9 mouse cellular contexts compared by ENCODE assay signal in genomic region chr7:105527306-105527937, GRCm38 (mm10). TPM values are rescaled to one million over a fixed set of nuclear protein-coding genes. Genes with fewer than 3 reads are reported as not detected.
DNase-seq lines count a peak whose midpoint lies in the region; ATAC-seq and TF ChIP-seq lines count a peak whose summit lies in the region.
"Had no signal": no experiment of that assay in that cellular context is flagged by ENCODE, and none has a peak within 500 bp of the region (broad histone marks: within the 10 kb centered on the region; RNA-seq: fewer than 3 reads in every experiment).

No protein-coding gene starts in this region.

- H3K27me3 ChIP-seq in liver, adult 2 months (ENCODE audit: control insufficient read depth, insufficient read depth, low read length) = no peaks in the 10 kb centered on the region
- H3K27me3 ChIP-seq in forebrain, embryonic 15.5 days = no peaks in the 10 kb centered on the region
- H3K27me3 ChIP-seq: liver, embryonic 15.5 days had no signal

- H3K4me2 ChIP-seq in forebrain, embryonic 15.5 days (replicated peaks) = no peak overlapping the region
- H3K4me2 ChIP-seq: liver, embryonic 15.5 days had no signal

- no peaks in the 10 kb centered on the region for H3K79me2 ChIP-seq in liver, adult 2 months (ENCODE audit: control insufficient read depth, insufficient read depth, low read length)

- ATAC-seq in forebrain, embryonic 15.5 days (replicated peaks) = peak; percentile 46

- TF ChIP-seq POLR2A in liver, adult 2 months (IDR thresholded peaks at IDR 0.05; ENCODE audit: extremely low read depth, insufficient read depth, low read length) = no peak

- H3K36me3 ChIP-seq in liver, adult 2 months (ENCODE audit: control insufficient read depth, insufficient read depth, low read length) = no peaks in the 10 kb centered on the region
- H3K36me3 ChIP-seq in forebrain, embryonic 15.5 days = no peaks in the 10 kb centered on the region
- H3K36me3 ChIP-seq: liver, embryonic 15.5 days had no signal

- no peaks in the 10 kb centered on the region for H3K4me1 ChIP-seq in liver, adult 2 months (ENCODE audit: control insufficient read depth, insufficient read depth, low read length)
- no peaks in the 10 kb centered on the region for H3K4me1 ChIP-seq in forebrain, embryonic 15.5 days
- H3K4me1 ChIP-seq: liver, embryonic 15.5 days had no signal

- no peak overlapping the region for H3K27ac ChIP-seq in liver, adult 2 months (replicated peaks; ENCODE audit: insufficient read depth, low read depth, low read length)
- H3K27ac ChIP-seq in forebrain, embryonic 15.5 days (replicated peaks) = no peak overlapping the region
- H3K27ac ChIP-seq: liver, embryonic 15.5 days had no signal

- DNase-seq in liver, adult 2 months (ENCODE audit: extremely low read depth, low read depth, low spot score) = no peak
- no peak for DNase-seq in liver
- DNase-seq in adipocyte (ENCODE audit: low spot score) = peak; percentile 74
- peak; percentile 71 for DNase-seq in kidney, adult 9 months
- DNase-seq in lung, postnatal 36 days = peak; percentile 44
- DNase-seq in yolk sac, embryonic 10.5 days (ENCODE audit: low spot score) = no peak
- DNase-seq in gastrocnemius, adult 8-10 months (ENCODE audit: low spot score in 2 of 2) = no peak

- WGBS in liver, adult 2 months = 64% methylated on average over 1 of the region's 1 CpGs
- 59% methylated on average over 1 of the region's 1 CpGs for WGBS in forebrain, embryonic 15.5 days

- H3K4me3 ChIP-seq in liver, adult 2 months (ENCODE audit: insufficient read depth, low read depth, low read length) = no peak overlapping the region
- H3K4me3 ChIP-seq in forebrain, embryonic 15.5 days = no peak overlapping the region
- H3K4me3 ChIP-seq: liver, embryonic 15.5 days had no signal

- TF ChIP-seq CTCF in liver, adult 2 months (IDR thresholded peaks at IDR 0.05; ENCODE audit: low read depth, low read length) = peak; percentile 35

- no peak overlapping the region for H3K9ac ChIP-seq in liver, adult 2 months (ENCODE audit: low read depth, low read length)
- H3K9ac ChIP-seq in forebrain, embryonic 15.5 days (replicated peaks) = no peak overlapping the region
- H3K9ac ChIP-seq: liver, embryonic 15.5 days had no signal

- no peaks in the 10 kb centered on the region for H3K9me3 ChIP-seq in forebrain, embryonic 15.5 days
- H3K9me3 ChIP-seq: liver, embryonic 15.5 days had no signal

RNA-seq across cellular contexts. Expression of gene Smpd1, which starts 26.7 kb away (rescaled TPM):
- 33.1 and 38.1 TPM in 2 replicates for total RNA-seq in liver, adult 2 months (2014; rRNA removed)
- 48.4 and 51.9 TPM in 2 replicates for polyA plus RNA-seq in liver, adult 2 months (2012; rRNA removed)
- 65.5 and 69.8 TPM in 2 replicates for polyA plus RNA-seq in forebrain, embryonic 15.5 days (2015; fragmentation: Nextera tagmentation; extraction: Ambion mirVana)
- total RNA-seq in gastrocnemius, adult 8-10 months (2022) = 10 to 100 TPM; 47.6 to 60.6 (median 56.7) TPM

RNA-seq across cellular contexts. Expression of gene Cavin3, which starts 45.3 kb away (rescaled TPM):
- 0.67 and 1.1 TPM in 2 replicates for total RNA-seq in liver, adult 2 months (2014; rRNA removed)
- 1.3 and 1.4 TPM in 2 replicates for polyA plus RNA-seq in liver, adult 2 months (2012; rRNA removed)
- polyA plus RNA-seq in forebrain, embryonic 15.5 days (2015; fragmentation: Nextera tagmentation; extraction: Ambion mirVana) = 24.2 and 25.5 TPM in 2 replicates
- total RNA-seq in gastrocnemius, adult 8-10 months (2022) = 10 to 100 TPM in 1 of 4 experiments, 1 to 10 TPM in 3; 3.5 to 10.5 (median 6.7) TPM

RNA-seq across cellular contexts. Expression of gene Apbb1, which starts 54.0 kb away (rescaled TPM):
- 1.1 TPM in 2 replicates for total RNA-seq in liver, adult 2 months (2014; rRNA removed)
- 0.85 and 1.6 TPM in 2 replicates for polyA plus RNA-seq in liver, adult 2 months (2012; rRNA removed)
- polyA plus RNA-seq in forebrain, embryonic 15.5 days (2015; fragmentation: Nextera tagmentation; extraction: Ambion mirVana) = 249 and 255 TPM in 2 replicates
- 1 to 10 TPM; 4.7 to 8.0 (median 6.8) TPM for total RNA-seq in gastrocnemius, adult 8-10 months (2022)

Comparison
In these comparisons a context has a peak if more than half of its experiments do, and no peak if none do; other contexts are left out.
1. DNase-seq: peak in adipocyte (single experiment), kidney, adult 9 months (single experiment) and lung, postnatal 36 days (single experiment); none in liver, adult 2 months (single experiment), liver (single experiment), yolk sac, embryonic 10.5 days (single experiment) and gastrocnemius, adult 8-10 months (0 of 2).